Mouse (Mus musculus): Measurements from ENCODE around the gene Flnb. TPM values are rescaled to one million over a fixed set of nuclear protein-coding genes. Genes with fewer than 3 reads are reported as not detected.

Gene Flnb
- polyA plus RNA-seq, 1 experiment from 2014 or later, result 13.8 TPM

DNA sequence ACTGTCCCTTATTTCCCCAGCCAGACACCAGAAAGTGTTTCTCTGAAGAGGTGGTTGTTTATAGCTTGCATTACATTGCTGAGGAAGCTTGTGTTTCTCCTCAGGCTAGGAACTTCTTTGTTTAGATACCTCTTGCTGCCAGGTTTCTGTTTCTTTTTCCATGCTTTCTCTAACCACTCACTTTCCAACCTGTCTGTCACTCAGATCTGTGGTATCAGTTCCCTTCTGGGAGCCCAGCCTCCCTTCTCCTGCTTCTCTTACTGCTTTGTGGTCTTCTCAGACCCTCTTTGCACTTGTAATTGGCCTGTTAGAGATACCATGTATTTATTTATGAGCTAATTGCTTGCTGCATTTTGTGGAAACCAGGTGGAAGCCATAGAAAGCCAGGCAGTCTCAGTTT is 105.9 kb downstream of the Flnb start:
- H3K27me3 ChIP-seq (ENCODE audit: low read depth, poor library complexity, severe bottlenecking), result no peaks in the 10 kb centered on the region
- H3K36me3 ChIP-seq, result peaks cover 85% of the 10 kb centered on the region
- no peak overlapping the region for H3K4me3 ChIP-seq
- DNase-seq (ENCODE audit: low spot score), result no peak
- no peak overlapping the region for H3K27ac ChIP-seq (replicated peaks)
- no peaks in the 10 kb centered on the region for H3K9me3 ChIP-seq (replicated peaks)
- H3K4me1 ChIP-seq, result no peaks in the 10 kb centered on the region

DNA sequence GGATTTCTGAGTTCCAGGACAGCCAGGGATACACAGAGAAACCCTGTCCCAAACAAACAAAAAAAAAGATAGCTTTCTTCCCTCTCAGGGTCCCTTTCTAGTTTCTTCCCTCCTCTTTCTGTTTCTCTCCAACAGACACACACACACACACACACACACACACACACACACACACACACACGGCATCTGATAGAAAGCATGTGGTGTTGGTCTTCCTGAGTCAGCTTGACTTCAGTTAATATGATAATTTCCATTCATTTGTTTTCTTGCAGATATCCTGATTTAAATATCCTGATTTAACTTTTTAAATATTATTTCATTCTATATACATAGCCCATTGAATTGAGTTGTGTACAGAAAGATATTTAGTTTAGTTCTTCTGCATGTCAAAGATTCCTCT is 110.6 kb downstream of the Flnb start:
- no peaks in the 10 kb centered on the region for H3K9me3 ChIP-seq (replicated peaks)
- H3K4me3 ChIP-seq, result no peak overlapping the region
- no peak overlapping the region for H3K27ac ChIP-seq (replicated peaks)
- H3K4me1 ChIP-seq, result no peaks in the 10 kb centered on the region
- peaks cover 90% of the 10 kb centered on the region for H3K36me3 ChIP-seq
- H3K27me3 ChIP-seq (ENCODE audit: low read depth, poor library complexity, severe bottlenecking), result no peaks in the 10 kb centered on the region
- DNase-seq (ENCODE audit: low spot score), result no peak
- 89% methylated on average over 1 of the region's 1 CpGs for WGBS

DNA sequence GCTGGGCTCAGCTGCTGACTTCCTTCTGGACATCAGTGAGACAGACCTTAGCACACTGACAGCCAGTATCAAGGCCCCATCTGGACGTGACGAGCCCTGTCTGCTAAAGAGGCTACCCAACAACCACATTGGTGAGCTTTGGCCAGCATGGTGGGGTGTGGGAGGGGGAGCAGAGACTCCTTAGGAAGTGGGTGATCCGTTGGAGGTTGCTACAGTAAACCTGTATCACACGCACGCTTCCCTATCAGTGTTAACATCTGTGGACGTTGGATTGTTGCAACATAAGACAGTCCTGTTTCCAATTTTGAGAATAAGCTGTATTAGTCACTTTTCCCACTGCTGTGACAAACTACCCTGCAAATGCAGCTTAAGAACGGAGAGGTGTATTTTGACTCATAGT is 111.3 kb downstream of the Flnb start:
- H3K36me3 ChIP-seq, result peaks cover 90% of the 10 kb centered on the region
- H3K4me3 ChIP-seq, result no peak overlapping the region
- no peaks in the 10 kb centered on the region for H3K27me3 ChIP-seq (ENCODE audit: low read depth, poor library complexity, severe bottlenecking)
- H3K4me1 ChIP-seq, result no peaks in the 10 kb centered on the region
- no peaks in the 10 kb centered on the region for H3K9me3 ChIP-seq (replicated peaks)
- no peak for DNase-seq (ENCODE audit: low spot score)
- WGBS, result 90% methylated on average over 7 of the region's 7 CpGs
- H3K27ac ChIP-seq (replicated peaks), result no peak overlapping the region

DNA sequence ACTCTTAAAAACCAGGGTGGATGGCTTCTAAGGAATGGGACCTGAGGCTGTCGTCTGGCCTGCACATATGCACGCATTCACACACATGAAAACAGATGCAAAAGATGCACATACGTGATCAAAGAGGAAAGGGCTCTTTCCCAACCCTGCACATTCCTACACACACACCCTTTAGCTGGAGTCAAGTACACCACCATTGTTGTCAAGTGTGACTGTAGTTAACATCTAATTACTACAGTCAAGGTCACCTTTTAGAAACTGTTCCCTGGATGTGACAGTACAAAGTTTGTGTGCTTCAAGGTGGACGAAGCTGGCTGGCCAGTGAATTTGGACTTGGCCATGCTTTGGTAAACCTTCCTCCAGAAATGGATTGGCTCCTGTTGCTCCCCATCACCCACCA is 114.4 kb downstream of the Flnb start:
- Histone ChIP-seq H3K27ac (replicated peaks) (no peak overlapping the region), H3K4me3 (no peak overlapping the region), H3K4me1 (peaks cover 3% of the 10 kb centered on the region; the same call in 1 of the 2 replicates), H3K9me3 (replicated peaks) (no peaks in the 10 kb centered on the region), H3K27me3 (ENCODE audit: low read depth, poor library complexity, severe bottlenecking) (no peaks in the 10 kb centered on the region), H3K36me3 (peaks cover 85% of the 10 kb centered on the region)
- WGBS, result 88% methylated on average over 4 of the region's 4 CpGs
- no peak for DNase-seq (ENCODE audit: low spot score)

DNA sequence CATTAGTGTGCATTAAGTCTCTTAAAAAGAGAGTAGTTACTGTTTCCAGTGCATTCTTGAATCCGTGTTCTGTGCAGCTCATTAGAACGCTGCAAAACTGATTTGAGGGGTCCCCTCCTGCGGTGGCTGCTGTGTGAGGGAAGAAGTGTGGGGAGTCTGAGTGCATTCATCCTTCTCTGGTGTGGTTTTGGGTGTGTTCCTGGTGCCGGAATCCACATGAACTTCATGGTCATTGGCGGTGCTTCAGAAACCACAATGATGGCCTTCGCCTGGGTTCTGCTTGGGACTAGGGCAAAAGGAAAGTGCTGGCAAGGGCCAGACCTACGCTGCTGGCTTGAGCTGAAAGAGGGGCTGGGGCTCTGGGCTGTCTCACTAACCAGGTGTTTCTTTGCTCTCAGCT is 116.4 kb downstream of the Flnb start:
- Histone ChIP-seq H3K36me3 (peaks cover 68% of the 10 kb centered on the region), H3K4me3 (no peak overlapping the region), H3K9me3 (replicated peaks) (no peaks in the 10 kb centered on the region), H3K27me3 (ENCODE audit: low read depth, poor library complexity, severe bottlenecking) (no peaks in the 10 kb centered on the region), H3K27ac (replicated peaks) (no peak overlapping the region), H3K4me1 (peaks cover 6% of the 10 kb centered on the region; the same call in 1 of the 2 replicates)
- WGBS, result 94% methylated on average over 7 of the region's 7 CpGs
- no peak for DNase-seq (ENCODE audit: low spot score)

DNA sequence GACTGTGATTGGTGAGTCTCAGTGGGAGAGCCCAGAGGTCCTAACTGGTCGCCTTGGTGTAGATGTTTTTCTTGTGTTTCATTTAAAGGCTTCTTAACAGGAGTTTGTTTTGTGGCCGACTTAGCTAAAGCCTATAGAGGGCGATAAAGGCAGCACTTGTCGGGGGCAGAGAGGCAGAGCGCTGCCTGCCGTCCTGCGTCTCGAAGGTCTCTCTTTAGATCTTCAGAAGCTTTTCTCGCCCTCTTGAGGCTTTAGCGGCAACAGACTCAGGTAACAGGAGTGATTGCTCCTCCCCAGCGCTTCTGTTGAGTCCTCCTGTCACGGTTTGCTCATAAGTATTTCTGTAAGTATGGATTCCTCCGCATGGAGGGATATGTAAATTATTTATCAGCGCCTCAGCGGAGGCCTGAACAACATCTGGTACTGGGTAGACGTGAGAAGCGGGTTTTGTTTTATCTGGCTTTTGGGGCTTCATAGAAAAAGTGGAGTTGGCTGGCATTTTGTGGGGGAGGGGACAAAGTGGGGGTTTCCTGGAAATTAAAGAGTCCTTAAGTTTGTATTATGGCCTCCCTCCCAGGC is 119.4 kb downstream of the Flnb start:
- Histone ChIP-seq H3K36me3 (peaks cover 58% of the 10 kb centered on the region), H3K4me1 (peaks cover 6% of the 10 kb centered on the region; the same call in 1 of the 2 replicates), H3K27me3 (ENCODE audit: low read depth, poor library complexity, severe bottlenecking) (no peaks in the 10 kb centered on the region), H3K4me3 (peak overlapping the region; percentile 31; the same call in 1 of the 2 replicates), H3K27ac (replicated peaks) (no peak overlapping the region), H3K9me3 (replicated peaks) (no peaks in the 10 kb centered on the region)
- 24% methylated on average over 17 of the region's 17 CpGs for WGBS
- peak; percentile 39 for DNase-seq (ENCODE audit: low spot score)

DNA sequence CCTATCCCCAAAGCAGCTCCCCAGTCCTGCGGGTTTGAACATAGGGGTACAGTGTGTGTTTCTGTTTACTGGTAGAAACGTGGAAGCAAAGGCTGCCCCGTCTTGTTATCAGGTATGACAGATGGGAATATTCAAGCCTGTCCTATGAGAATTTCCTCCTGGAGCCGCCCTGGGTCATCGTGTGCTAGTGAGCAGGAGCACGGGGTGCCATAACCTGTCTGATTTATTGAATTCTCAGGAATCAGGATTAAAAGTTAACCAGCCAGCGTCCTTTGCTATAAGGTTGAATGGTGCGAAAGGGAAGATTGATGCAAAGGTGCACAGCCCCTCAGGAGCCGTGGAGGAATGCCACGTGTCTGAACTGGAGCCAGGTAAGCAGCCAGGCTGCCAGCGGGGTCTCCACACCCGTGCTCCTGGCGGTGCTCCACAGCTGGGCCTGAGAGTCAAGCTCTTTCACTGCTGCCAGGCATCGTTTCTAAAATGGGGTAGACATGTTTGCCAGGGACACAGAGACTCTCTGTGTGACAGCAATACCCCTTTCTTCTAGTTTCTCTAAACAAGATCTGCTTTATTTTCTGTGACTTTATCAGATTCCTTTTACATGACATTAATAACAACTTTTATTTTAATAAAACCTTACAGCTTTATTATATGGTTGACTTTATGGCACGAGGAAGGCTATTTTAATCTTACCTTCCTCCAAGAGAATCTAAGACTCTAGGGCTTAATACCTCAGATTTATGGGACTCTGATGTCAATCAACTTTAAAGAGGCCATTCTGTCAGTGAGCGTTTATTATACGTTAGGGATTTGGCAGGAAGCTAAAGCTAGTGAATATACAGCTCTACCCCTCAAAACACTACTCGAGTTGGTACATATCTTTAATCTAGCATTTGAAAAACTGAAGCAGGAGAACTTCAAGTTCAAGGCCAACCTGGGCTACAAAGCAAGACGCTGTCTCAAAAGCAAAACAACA is 121.3 kb downstream of the Flnb start:
- no peak overlapping the region for H3K4me3 ChIP-seq
- no peaks in the 10 kb centered on the region for H3K27me3 ChIP-seq (ENCODE audit: low read depth, poor library complexity, severe bottlenecking)
- no peak for DNase-seq (ENCODE audit: low spot score)
- 93% methylated on average over 19 of the region's 19 CpGs for WGBS
- no peaks in the 10 kb centered on the region for H3K9me3 ChIP-seq (replicated peaks)
- H3K27ac ChIP-seq (replicated peaks), result no peak overlapping the region
- peaks cover 6% of the 10 kb centered on the region; the same call in 1 of the 2 replicates for H3K4me1 ChIP-seq
- peaks cover 53% of the 10 kb centered on the region for H3K36me3 ChIP-seq

DNA sequence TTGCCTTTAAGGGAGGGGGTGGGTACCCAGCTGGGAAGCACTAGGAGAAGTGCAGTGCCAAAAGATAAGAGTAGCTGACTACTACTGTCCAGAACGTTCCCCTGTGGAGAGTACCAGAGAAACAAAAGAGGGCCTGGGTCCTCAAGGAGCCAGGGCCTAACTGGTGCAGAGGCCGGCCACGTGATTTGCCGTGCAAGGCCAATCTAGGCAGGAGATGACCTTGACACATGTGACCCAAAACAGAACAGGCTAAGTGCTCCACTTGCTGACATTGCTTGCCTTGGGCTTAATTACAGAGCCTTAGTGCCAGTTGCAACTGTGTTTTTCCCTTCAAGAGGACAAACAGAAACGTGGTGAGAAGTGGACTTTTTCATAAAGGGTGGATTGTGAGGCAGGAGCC is 123.7 kb downstream of the Flnb start:
- Histone ChIP-seq H3K4me3 (no peak overlapping the region), H3K27me3 (ENCODE audit: low read depth, poor library complexity, severe bottlenecking) (no peaks in the 10 kb centered on the region), H3K36me3 (peaks cover 52% of the 10 kb centered on the region), H3K27ac (replicated peaks) (no peak overlapping the region), H3K9me3 (replicated peaks) (no peaks in the 10 kb centered on the region), H3K4me1 (peaks cover 9% of the 10 kb centered on the region)
- DNase-seq (ENCODE audit: low spot score), result no peak
- 86% methylated on average over 5 of the region's 5 CpGs for WGBS

DNA sequence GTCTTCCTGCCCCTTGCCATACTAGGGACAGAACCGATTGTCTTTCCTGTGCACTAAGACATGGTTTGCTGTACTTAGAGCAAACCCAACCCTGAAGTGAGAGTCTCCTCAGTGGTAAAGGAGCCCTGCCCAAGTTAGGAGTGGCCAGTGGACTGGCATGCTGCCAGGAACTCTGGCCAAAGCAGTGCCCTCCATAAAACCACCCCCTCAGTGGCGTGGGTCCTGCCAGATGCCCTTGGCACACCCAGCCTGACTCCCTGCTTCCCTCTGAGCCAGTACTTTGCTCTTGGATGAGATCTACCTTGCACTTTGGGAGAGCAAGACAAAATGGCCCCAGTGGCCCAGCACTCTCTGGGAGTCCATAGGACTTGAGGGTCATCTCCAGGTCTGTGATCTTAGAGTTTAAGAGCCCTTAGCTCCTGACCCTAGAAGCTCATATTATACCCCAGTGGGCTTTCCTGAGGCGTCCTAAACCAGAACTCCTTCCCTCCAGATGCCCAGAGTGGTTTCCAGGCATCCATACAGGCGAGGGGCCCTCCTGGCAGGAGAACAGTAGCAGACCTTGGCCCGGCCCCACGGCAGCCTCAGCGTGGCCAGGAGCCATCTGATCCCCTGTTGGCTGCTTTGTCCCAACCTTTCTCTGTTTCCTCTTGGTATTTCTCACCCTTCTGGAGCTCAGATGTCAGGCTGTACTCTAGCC is 125.5 kb downstream of the Flnb start:
- H3K27ac ChIP-seq (replicated peaks), result no peak overlapping the region
- H3K4me3 ChIP-seq, result no peak overlapping the region
- peaks cover 56% of the 10 kb centered on the region for H3K36me3 ChIP-seq
- H3K27me3 ChIP-seq (ENCODE audit: low read depth, poor library complexity, severe bottlenecking), result no peaks in the 10 kb centered on the region
- peaks cover 3% of the 10 kb centered on the region; the same call in 1 of the 2 replicates for H3K4me1 ChIP-seq
- no peaks in the 10 kb centered on the region for H3K9me3 ChIP-seq (replicated peaks)
- DNase-seq (ENCODE audit: low spot score), result no peak
- 85% methylated on average over 7 of the region's 7 CpGs for WGBS

DNA sequence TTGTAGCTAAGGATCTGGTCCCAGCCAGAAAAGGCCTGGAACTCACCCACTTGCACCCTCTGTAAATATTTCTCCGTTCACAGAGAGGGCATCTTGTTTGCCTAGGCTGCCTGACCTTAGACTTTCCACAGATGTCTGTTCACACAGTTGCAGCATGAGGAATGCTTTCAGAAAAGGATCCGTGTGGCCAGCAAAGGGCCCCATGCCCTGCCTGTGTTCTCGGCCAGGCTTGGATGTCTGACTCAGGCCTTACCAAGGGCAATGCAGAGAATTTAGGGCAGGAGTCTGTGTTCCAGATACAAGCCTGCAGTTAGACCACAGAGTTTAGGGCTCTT is 126.0 kb downstream of the Flnb start:
- Histone ChIP-seq H3K4me3 (no peak overlapping the region), H3K27ac (replicated peaks) (no peak overlapping the region), H3K4me1 (peaks cover 3% of the 10 kb centered on the region; the same call in 1 of the 2 replicates), H3K27me3 (ENCODE audit: low read depth, poor library complexity, severe bottlenecking) (no peaks in the 10 kb centered on the region), H3K36me3 (peaks cover 61% of the 10 kb centered on the region), H3K9me3 (replicated peaks) (no peaks in the 10 kb centered on the region)
- DNase-seq (ENCODE audit: low spot score), result no peak
- WGBS, result 89% methylated on average over 3 of the region's 3 CpGs

DNA sequence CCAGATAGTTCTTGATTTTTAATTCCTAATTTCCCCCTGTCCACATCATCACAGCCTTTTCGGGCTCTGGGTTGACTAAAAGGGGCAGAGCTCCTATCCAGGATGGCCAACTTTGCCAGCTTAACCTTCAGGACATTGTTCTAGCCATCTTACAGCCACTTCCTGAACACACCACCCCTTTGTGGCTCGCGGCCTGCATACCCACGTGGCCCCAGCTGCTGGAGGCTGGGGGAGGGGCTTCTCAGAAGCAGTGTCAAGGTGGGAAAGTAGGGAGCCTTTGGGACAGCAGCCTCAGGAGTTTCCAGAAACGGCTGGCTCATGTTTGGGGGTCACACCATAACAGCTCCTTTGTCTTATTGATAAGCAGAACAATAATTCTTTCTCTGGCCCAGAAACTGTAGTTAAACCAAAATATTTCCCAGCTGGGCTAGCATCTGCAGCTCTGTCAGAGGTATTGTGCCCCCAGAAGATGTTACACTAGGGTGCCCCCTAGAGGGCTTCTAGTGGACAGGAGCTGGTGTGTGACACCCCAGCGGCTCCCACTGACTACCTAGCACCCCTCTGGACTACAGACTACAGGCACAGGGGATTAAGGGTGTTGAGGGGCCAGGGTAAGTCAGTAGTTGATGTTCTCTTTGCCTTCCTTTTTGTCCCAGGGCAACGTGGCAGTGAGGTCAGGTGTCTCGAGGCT is 126.7 kb downstream of the Flnb start:
- no peak overlapping the region for H3K4me3 ChIP-seq
- no peaks in the 10 kb centered on the region for H3K27me3 ChIP-seq (ENCODE audit: low read depth, poor library complexity, severe bottlenecking)
- no peak for DNase-seq (ENCODE audit: low spot score)
- WGBS, result 60% methylated on average over 8 of the region's 8 CpGs
- no peaks in the 10 kb centered on the region for H3K9me3 ChIP-seq (replicated peaks)
- peaks cover 64% of the 10 kb centered on the region for H3K36me3 ChIP-seq
- H3K27ac ChIP-seq (replicated peaks), result peak overlapping the region; percentile 28; the same call in 1 of the 2 replicates
- H3K4me1 ChIP-seq, result peaks cover 3% of the 10 kb centered on the region; the same call in 1 of the 2 replicates

DNA sequence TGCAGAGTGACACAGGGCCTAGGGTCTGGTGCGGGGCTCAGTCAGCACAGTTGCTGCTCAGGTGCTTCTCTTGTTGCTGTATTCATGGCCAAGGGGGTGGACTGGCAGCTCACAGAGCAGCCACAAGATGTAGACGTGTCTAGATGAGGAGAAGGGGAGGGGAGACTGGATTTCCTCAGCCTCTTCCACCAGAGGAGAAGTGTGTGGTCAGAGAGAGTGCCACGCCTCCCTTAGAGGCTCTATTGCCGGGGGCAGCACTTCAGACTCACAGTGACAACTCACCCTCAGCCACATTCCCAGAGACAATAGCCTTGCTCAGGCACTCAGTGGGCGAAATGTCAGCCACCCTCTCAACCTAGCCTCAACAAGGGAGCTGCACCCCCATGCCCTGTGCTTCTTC is 127.5 kb downstream of the Flnb start:
- H3K9me3 ChIP-seq (replicated peaks), result no peaks in the 10 kb centered on the region
- WGBS, result 83% methylated on average over 5 of the region's 5 CpGs
- H3K4me3 ChIP-seq, result no peak overlapping the region
- no peak for DNase-seq (ENCODE audit: low spot score)
- no peak overlapping the region for H3K27ac ChIP-seq (replicated peaks)
- peaks cover 65% of the 10 kb centered on the region for H3K36me3 ChIP-seq
- H3K4me1 ChIP-seq, result peaks cover 3% of the 10 kb centered on the region; the same call in 1 of the 2 replicates
- no peaks in the 10 kb centered on the region for H3K27me3 ChIP-seq (ENCODE audit: low read depth, poor library complexity, severe bottlenecking)

Measured in midbrain, embryonic 10.5 days (tissue).